Mouse (Mus musculus): ENCODE data around the gene Kit. TPM values are rescaled to one million over a fixed set of nuclear protein-coding genes. Genes with fewer than 3 reads are reported as not detected.
A peak's percentile ranks its signal among the peaks of the same experiment; 100 is the strongest.

Kit gene
- polyA plus RNA-seq, 1 experiment from 2014 or later: 49.0 TPM

GRCm38 (mm10) chr5:75579646-75580268, 5.0 kb downstream of the Kit start:
- Histone ChIP-seq H3K4me3 (ENCODE audit: low read depth, low read length) (no peak overlapping the region), H3K36me3 (ENCODE audit: control insufficient read depth, insufficient read depth, low read length) (no peaks in the 10 kb centered on the region), H3K9me3 (replicated peaks; ENCODE audit: control insufficient read depth, low read length, poor library complexity, severe bottlenecking) (no peaks in the 10 kb centered on the region), H3K27me3 (ENCODE audit: control insufficient read depth, insufficient read depth, low read depth, low read length) (no peaks in the 10 kb centered on the region; the same call in 1 of the 2 replicates), H3K4me2 (ENCODE audit: low read length) (no peak overlapping the region), H3K27ac (ENCODE audit: low read length) (no peak overlapping the region), H3K4me1 (ENCODE audit: control insufficient read depth, insufficient read depth, low read length) (peaks cover 21% of the 10 kb centered on the region), H3K9ac (ENCODE audit: low read depth, low read length) (no peak overlapping the region)
- 83% methylated on average over 11 of the region's 11 CpGs for WGBS
- ATAC-seq: no peak

GRCm38 (mm10) chr5:75581926-75582325, 7.2 kb downstream of the Kit start:
- H3K9ac ChIP-seq (ENCODE audit: low read depth, low read length): no peak overlapping the region
- no peak overlapping the region for H3K4me3 ChIP-seq (ENCODE audit: low read depth, low read length)
- H3K9me3 ChIP-seq (replicated peaks; ENCODE audit: control insufficient read depth, low read length, poor library complexity, severe bottlenecking): no peaks in the 10 kb centered on the region
- no peaks in the 10 kb centered on the region for H3K36me3 ChIP-seq (ENCODE audit: control insufficient read depth, insufficient read depth, low read length)
- no peak overlapping the region for H3K4me2 ChIP-seq (ENCODE audit: low read length)
- WGBS: 95% methylated on average over 7 of the region's 7 CpGs
- no peak for ATAC-seq
- peaks cover 12% of the 10 kb centered on the region for H3K4me1 ChIP-seq (ENCODE audit: control insufficient read depth, insufficient read depth, low read length)
- no peak overlapping the region for H3K27ac ChIP-seq (ENCODE audit: low read length)
- no peaks in the 10 kb centered on the region; the same call in 1 of the 2 replicates for H3K27me3 ChIP-seq (ENCODE audit: control insufficient read depth, insufficient read depth, low read depth, low read length)

- Histone ChIP-seq H3K9ac (ENCODE audit: low read depth, low read length) (no peak overlapping the region), H3K27me3 (ENCODE audit: control insufficient read depth, insufficient read depth, low read depth, low read length) (no peaks in the 10 kb centered on the region), H3K4me3 (ENCODE audit: low read depth, low read length) (no peak overlapping the region), H3K4me1 (ENCODE audit: control insufficient read depth, insufficient read depth, low read length) (peaks cover 15% of the 10 kb centered on the region), H3K9me3 (replicated peaks; ENCODE audit: control insufficient read depth, low read length, poor library complexity, severe bottlenecking) (no peaks in the 10 kb centered on the region), H3K36me3 (ENCODE audit: control insufficient read depth, insufficient read depth, low read length) (no peaks in the 10 kb centered on the region), H3K27ac (ENCODE audit: low read length) (no peak overlapping the region), H3K4me2 (ENCODE audit: low read length) (no peak overlapping the region)
- WGBS: 94% methylated on average over 4 of the region's 4 CpGs
- ATAC-seq: no peak
Measured at GRCm38 (mm10) chr5:75587781-75588180, 13.1 kb downstream of the Kit start.

- no peak overlapping the region for H3K9ac ChIP-seq (ENCODE audit: low read depth, low read length)
- H3K4me1 ChIP-seq (ENCODE audit: control insufficient read depth, insufficient read depth, low read length): peaks cover 16% of the 10 kb centered on the region
- ATAC-seq: peak; percentile 32; the same call in 1 of the 2 replicates
- H3K4me2 ChIP-seq (ENCODE audit: low read length): no peak overlapping the region
- H3K36me3 ChIP-seq (ENCODE audit: control insufficient read depth, insufficient read depth, low read length): no peaks in the 10 kb centered on the region
- no peaks in the 10 kb centered on the region for H3K9me3 ChIP-seq (replicated peaks; ENCODE audit: control insufficient read depth, low read length, poor library complexity, severe bottlenecking)
- WGBS: 88% methylated on average over 15 of the region's 15 CpGs
- no peak overlapping the region for H3K4me3 ChIP-seq (ENCODE audit: low read depth, low read length)
- no peak overlapping the region for H3K27ac ChIP-seq (ENCODE audit: low read length)
- no peaks in the 10 kb centered on the region for H3K27me3 ChIP-seq (ENCODE audit: control insufficient read depth, insufficient read depth, low read depth, low read length)
Measured at GRCm38 (mm10) chr5:75589552-75590346, 15.0 kb downstream of the Kit start.

GRCm38 (mm10) chr5:75590961-75591360, 16.2 kb downstream of the Kit start:
- WGBS: 37% methylated on average over 6 of the region's 6 CpGs
- no peak for ATAC-seq

GRCm38 (mm10) chr5:75591567-75591966, 16.9 kb downstream of the Kit start:
- Histone ChIP-seq H3K4me1 (ENCODE audit: control insufficient read depth, insufficient read depth, low read length) (peaks cover 22% of the 10 kb centered on the region), H3K4me2 (ENCODE audit: low read length) (no peak overlapping the region), H3K4me3 (ENCODE audit: low read depth, low read length) (no peak overlapping the region), H3K27me3 (ENCODE audit: control insufficient read depth, insufficient read depth, low read depth, low read length) (no peaks in the 10 kb centered on the region), H3K9ac (ENCODE audit: low read depth, low read length) (no peak overlapping the region), H3K9me3 (replicated peaks; ENCODE audit: control insufficient read depth, low read length, poor library complexity, severe bottlenecking) (no peaks in the 10 kb centered on the region), H3K36me3 (ENCODE audit: control insufficient read depth, insufficient read depth, low read length) (no peaks in the 10 kb centered on the region), H3K27ac (ENCODE audit: low read length) (no peak overlapping the region)
- WGBS: 47% methylated on average over 11 of the region's 11 CpGs
- ATAC-seq: 0 out of 2 replicates have a peak, but pooled peaks have one; percentile 29

More at GRCm38 (mm10) chr5:75590961-75591360, 16.2 kb downstream of the Kit start:
- Histone ChIP-seq H3K4me1 (ENCODE audit: control insufficient read depth, insufficient read depth, low read length) (peaks cover 22% of the 10 kb centered on the region), H3K27me3 (ENCODE audit: control insufficient read depth, insufficient read depth, low read depth, low read length) (no peaks in the 10 kb centered on the region), H3K9me3 (replicated peaks; ENCODE audit: control insufficient read depth, low read length, poor library complexity, severe bottlenecking) (no peaks in the 10 kb centered on the region), H3K4me2 (ENCODE audit: low read length) (no peak overlapping the region), H3K4me3 (ENCODE audit: low read depth, low read length) (no peak overlapping the region), H3K36me3 (ENCODE audit: control insufficient read depth, insufficient read depth, low read length) (no peaks in the 10 kb centered on the region), H3K9ac (ENCODE audit: low read depth, low read length) (no peak overlapping the region), H3K27ac (ENCODE audit: low read length) (no peak overlapping the region)

GRCm38 (mm10) chr5:75595319-75595718, 20.6 kb downstream of the Kit start:
- 75% methylated on average over 10 of the region's 10 CpGs for WGBS

GRCm38 (mm10) chr5:75596211-75596610, 21.5 kb downstream of the Kit start:
- no peak overlapping the region for H3K9ac ChIP-seq (ENCODE audit: low read depth, low read length)
- no peak overlapping the region for H3K27ac ChIP-seq (ENCODE audit: low read length)
- no peaks in the 10 kb centered on the region for H3K36me3 ChIP-seq (ENCODE audit: control insufficient read depth, insufficient read depth, low read length)
- WGBS: 66% methylated on average over 14 of the region's 14 CpGs
- H3K27me3 ChIP-seq (ENCODE audit: control insufficient read depth, insufficient read depth, low read depth, low read length): no peaks in the 10 kb centered on the region
- no peak overlapping the region for H3K4me3 ChIP-seq (ENCODE audit: low read depth, low read length)
- no peaks in the 10 kb centered on the region for H3K9me3 ChIP-seq (replicated peaks; ENCODE audit: control insufficient read depth, low read length, poor library complexity, severe bottlenecking)
- peaks cover 25% of the 10 kb centered on the region for H3K4me1 ChIP-seq (ENCODE audit: control insufficient read depth, insufficient read depth, low read length)
- no peak overlapping the region for H3K4me2 ChIP-seq (ENCODE audit: low read length)
- 0 out of 2 replicates have a peak, but pooled peaks have one; percentile 36 for ATAC-seq

More at GRCm38 (mm10) chr5:75595319-75595718, 20.6 kb downstream of the Kit start:
- H3K4me2 ChIP-seq (ENCODE audit: low read length): no peak overlapping the region
- H3K9ac ChIP-seq (ENCODE audit: low read depth, low read length): no peak overlapping the region
- no peak for ATAC-seq
- H3K27ac ChIP-seq (ENCODE audit: low read length): no peak overlapping the region
- peaks cover 30% of the 10 kb centered on the region for H3K4me1 ChIP-seq (ENCODE audit: control insufficient read depth, insufficient read depth, low read length)
- no peaks in the 10 kb centered on the region for H3K9me3 ChIP-seq (replicated peaks; ENCODE audit: control insufficient read depth, low read length, poor library complexity, severe bottlenecking)
- no peaks in the 10 kb centered on the region for H3K36me3 ChIP-seq (ENCODE audit: control insufficient read depth, insufficient read depth, low read length)
- H3K27me3 ChIP-seq (ENCODE audit: control insufficient read depth, insufficient read depth, low read depth, low read length): no peaks in the 10 kb centered on the region
- no peak overlapping the region for H3K4me3 ChIP-seq (ENCODE audit: low read depth, low read length)

GRCm38 (mm10) chr5:75597316-75597715, 22.6 kb downstream of the Kit start:
- Histone ChIP-seq H3K36me3 (ENCODE audit: control insufficient read depth, insufficient read depth, low read length) (no peaks in the 10 kb centered on the region), H3K9ac (ENCODE audit: low read depth, low read length) (no peak overlapping the region), H3K4me2 (ENCODE audit: low read length) (no peak overlapping the region), H3K4me3 (ENCODE audit: low read depth, low read length) (no peak overlapping the region), H3K27me3 (ENCODE audit: control insufficient read depth, insufficient read depth, low read depth, low read length) (no peaks in the 10 kb centered on the region), H3K27ac (ENCODE audit: low read length) (no peak overlapping the region), H3K4me1 (ENCODE audit: control insufficient read depth, insufficient read depth, low read length) (peaks cover 15% of the 10 kb centered on the region), H3K9me3 (replicated peaks; ENCODE audit: control insufficient read depth, low read length, poor library complexity, severe bottlenecking) (no peaks in the 10 kb centered on the region)
- 92% methylated on average over 2 of the region's 2 CpGs for WGBS
- ATAC-seq: no peak
